Mouse (Mus musculus) spleen, adult 2 months (tissue): ENCODE results near the gene A730046J19Rik. TPM values are rescaled to one million over a fixed set of nuclear protein-coding genes. Genes with fewer than 3 reads are reported as not detected.

Source experiments
- DNase-seq, 2 experiments: peaks; one replicate each; pipeline versions ENCODE4 v3.0.0 to v3.0.0-alpha.2; 2012 to 2021; ENCODE audit warnings: low spot score in 2 of 2, low read depth in 1 of 2
- H3K27ac ChIP-seq: fragments of 200-500 bp; 2 replicates; pipeline ENCODE4 v1.5.1; 2012; ENCODE audit warnings: low read length, inconsistent platforms; ENCODE audit not compliant: insufficient read depth
- H3K27me3 ChIP-seq: fragments of 200-500 bp; 2 replicates; pipeline ENCODE4 v1.6.1; 2012; ENCODE audit warnings: mild to moderate bottlenecking, moderate library complexity, low read length, inconsistent platforms; ENCODE audit not compliant: control insufficient read depth, insufficient read depth
- H3K36me3 ChIP-seq: fragments of 200-500 bp; 2 replicates; pipeline ENCODE4 v1.6.1; 2012; ENCODE audit warnings: mild to moderate bottlenecking, low read length, inconsistent platforms; ENCODE audit not compliant: control insufficient read depth, insufficient read depth
- H3K4me1 ChIP-seq: fragments of 200-500 bp; 2 replicates; pipeline ENCODE4 v1.6.1; 2011; ENCODE audit warnings: inconsistent platforms; ENCODE audit not compliant: control insufficient read depth, insufficient read depth, insufficient read length
- H3K4me3 ChIP-seq: fragments of 200-500 bp; 2 replicates; pipeline ENCODE4 v1.5.1; 2011; ENCODE audit warnings: mild to moderate bottlenecking, inconsistent platforms; ENCODE audit not compliant: insufficient read depth, insufficient read length; ENCODE audit errors: extremely low read depth
- CTCF ChIP-seq: fragments of 200-500 bp; IDR thresholded peaks from 2 replicates; pipeline ENCODE4 v1.5.1; 2011; ENCODE audit warnings: mild to moderate bottlenecking, inconsistent platforms; ENCODE audit not compliant: insufficient read depth, insufficient read length, insufficient replicate concordance; ENCODE audit errors: extremely low read depth
- POLR2A ChIP-seq: fragments of 200-500 bp; IDR thresholded peaks from 2 replicates; pipeline ENCODE4 v1.6.1; 2011; ENCODE audit warnings: low read depth, low read length, inconsistent platforms
- WGBS: fragments of 180-500 bp; shearing (Covaris S2); methylation state at CpG from one replicate; pipeline ENCODE4 v1.1.7; 2018; 5-methylcytosine and 5-hydroxymethylcytosine counted together
- polyA plus RNA-seq: library from polyadenylated mRNA; depleted of rRNA; stranded (reverse); fragments of >200 nt; gene quantifications from 2 replicates; pipeline ENCODE4 v1.2.3, GENCODE M21; 2012; rRNA removed

The A730046J19Rik gene
- 0.02 TPM in 2 replicates for polyA plus RNA-seq

- DNase-seq, result no peak
- H3K36me3 ChIP-seq, result no peaks in the 10 kb centered on the region
- no peak within 1 kb of the TSS for H3K4me3 ChIP-seq
- 31% methylated on average over 8 of the region's 8 CpGs for WGBS
- H3K27ac ChIP-seq, result no peak within 1 kb of the TSS
- H3K4me1 ChIP-seq, result no peaks in the 10 kb centered on the region
- no peaks in the 10 kb centered on the region for H3K27me3 ChIP-seq
- no peak for TF ChIP-seq CTCF
- no peak for TF ChIP-seq POLR2A
Measured at GRCm38 (mm10) chrX:144153523-144153922, at the start of gene A730046J19Rik. TSS of gene A730046J19Rik (plus strand) at chrX:144153695.

- TF ChIP-seq POLR2A (no peak), CTCF (no peak)
- WGBS, result 69% methylated on average over 2 of the region's 2 CpGs
- no peaks in the 10 kb centered on the region for H3K27me3 ChIP-seq
- no peak overlapping the region for H3K4me3 ChIP-seq
- no peak overlapping the region for H3K27ac ChIP-seq
- DNase-seq, result no peak
- H3K4me1 ChIP-seq, result no peaks in the 10 kb centered on the region
- H3K36me3 ChIP-seq, result no peaks in the 10 kb centered on the region
Measured at GRCm38 (mm10) chrX:144104619-144105416, 48.7 kb upstream of the A730046J19Rik start.

- Histone ChIP-seq H3K27me3 (no peaks in the 10 kb centered on the region), H3K27ac (no peak overlapping the region), H3K4me3 (no peak overlapping the region), H3K4me1 (no peaks in the 10 kb centered on the region), H3K36me3 (no peaks in the 10 kb centered on the region)
- TF ChIP-seq POLR2A, result no peak
- no peak for TF ChIP-seq CTCF
- 79% methylated on average over 1 of the region's 1 CpGs for WGBS
- DNase-seq, result no peak
Measured at GRCm38 (mm10) chrX:144136281-144136680, 17.2 kb upstream of the A730046J19Rik start.

- no peak for TF ChIP-seq POLR2A
- no peak for TF ChIP-seq CTCF
- 86% methylated on average over 2 of the region's 2 CpGs for WGBS
- no peak overlapping the region for H3K4me3 ChIP-seq
- H3K4me1 ChIP-seq, result no peaks in the 10 kb centered on the region
- H3K27me3 ChIP-seq, result no peaks in the 10 kb centered on the region
- H3K27ac ChIP-seq, result no peak overlapping the region
- no peaks in the 10 kb centered on the region for H3K36me3 ChIP-seq
- DNase-seq, result no peak
Measured at GRCm38 (mm10) chrX:144149987-144150386, 3.5 kb upstream of the A730046J19Rik start.

- Histone ChIP-seq H3K27ac (no peak overlapping the region), H3K27me3 (no peaks in the 10 kb centered on the region), H3K4me3 (no peak overlapping the region), H3K4me1 (no peaks in the 10 kb centered on the region), H3K36me3 (no peaks in the 10 kb centered on the region)
- TF ChIP-seq POLR2A (no peak), CTCF (no peak)
- DNase-seq, result no peak
- 28% methylated on average over 7 of the region's 7 CpGs for WGBS
Measured at GRCm38 (mm10) chrX:144154111-144154510, 616 bp downstream of the A730046J19Rik start.

- no peaks in the 10 kb centered on the region for H3K27me3 ChIP-seq
- no peak overlapping the region for H3K4me3 ChIP-seq
- WGBS, result 41% methylated on average over 5 of the region's 5 CpGs
- DNase-seq, result no peak
- H3K27ac ChIP-seq, result no peak overlapping the region
- no peaks in the 10 kb centered on the region for H3K4me1 ChIP-seq
- no peak for TF ChIP-seq POLR2A
- no peak for TF ChIP-seq CTCF
- H3K36me3 ChIP-seq, result no peaks in the 10 kb centered on the region
Measured at GRCm38 (mm10) chrX:144162936-144163335, 9.4 kb downstream of the A730046J19Rik start.

Other genes starting within 250 kb of the A730046J19Rik start
- not detected in 2 replicates for gene Dcx, start 220.4 kb upstream of the A730046J19Rik start, polyA plus RNA-seq
- gene Alg13, start 164.1 kb downstream of the A730046J19Rik start, polyA plus RNA-seq, result 2.7 and 3.0 TPM in 2 replicates